Mouse (Mus musculus) small intestine, adult 2 months (tissue): ENCODE data around the gene Dusp23. TPM values are rescaled to one million over a fixed set of nuclear protein-coding genes. Genes with fewer than 3 reads are reported as not detected.
A peak's percentile ranks its signal among the peaks of the same experiment; 100 is the strongest.

Experiments
- H3K27ac ChIP-seq: fragments of 200-500 bp; 2 replicates; pipeline ENCODE4 v1.5.1; 2012; ENCODE audit warnings: low read depth, low read length, control low read depth, inconsistent platforms; ENCODE audit not compliant: insufficient read depth
- H3K27me3 ChIP-seq: fragments of 200-500 bp; 2 replicates; pipeline ENCODE4 v1.6.1; 2012; ENCODE audit warnings: mild to moderate bottlenecking, moderate library complexity, low read length, inconsistent platforms; ENCODE audit not compliant: control insufficient read depth, insufficient read depth
- H3K36me3 ChIP-seq: fragments of 200-500 bp; 2 replicates; pipeline ENCODE4 v1.6.1; 2012; ENCODE audit warnings: mild to moderate bottlenecking, low read length, control low read depth, inconsistent platforms; ENCODE audit not compliant: control insufficient read depth, insufficient read depth
- H3K4me1 ChIP-seq: fragments of 200-500 bp; 2 replicates; pipeline ENCODE4 v1.6.1; 2012; ENCODE audit warnings: low read length, inconsistent platforms, mixed read lengths; ENCODE audit not compliant: control insufficient read depth, insufficient read depth, insufficient read length
- H3K4me3 ChIP-seq: fragments of 200-500 bp; 2 replicates; pipeline ENCODE4 v1.5.1; 2012; ENCODE audit warnings: low read depth, mild to moderate bottlenecking, control low read depth, inconsistent platforms, low read length, moderate library complexity
- CTCF ChIP-seq: fragments of 200-500 bp; IDR thresholded peaks from 2 replicates; pipeline ENCODE4 v1.5.1; 2012; ENCODE audit warnings: low read depth, mild to moderate bottlenecking, control low read depth, inconsistent platforms, low read length, moderate library complexity, mixed read lengths; ENCODE audit not compliant: insufficient replicate concordance, insufficient read length; ENCODE audit errors: extremely low read depth
- POLR2A ChIP-seq: fragments of 200-500 bp; IDR thresholded peaks from 2 replicates; pipeline ENCODE4 v1.6.1; 2012; ENCODE audit warnings: low read depth, mild to moderate bottlenecking, control low read depth, inconsistent platforms, low read length, moderate library complexity
- WGBS: fragments of 180-500 bp; shearing (Covaris S2); methylation state at CpG from one replicate; pipeline ENCODE4 v1.1.7; 2018; 5-methylcytosine and 5-hydroxymethylcytosine counted together
- polyA plus RNA-seq: library from polyadenylated mRNA; depleted of rRNA; stranded (reverse); fragments of >200 nt; gene quantifications from 2 replicates; pipeline ENCODE4 v1.2.3, GENCODE M21; 2012

Gene Dusp23
- polyA plus RNA-seq, 1 experiment = 14.4 TPM

DNA sequence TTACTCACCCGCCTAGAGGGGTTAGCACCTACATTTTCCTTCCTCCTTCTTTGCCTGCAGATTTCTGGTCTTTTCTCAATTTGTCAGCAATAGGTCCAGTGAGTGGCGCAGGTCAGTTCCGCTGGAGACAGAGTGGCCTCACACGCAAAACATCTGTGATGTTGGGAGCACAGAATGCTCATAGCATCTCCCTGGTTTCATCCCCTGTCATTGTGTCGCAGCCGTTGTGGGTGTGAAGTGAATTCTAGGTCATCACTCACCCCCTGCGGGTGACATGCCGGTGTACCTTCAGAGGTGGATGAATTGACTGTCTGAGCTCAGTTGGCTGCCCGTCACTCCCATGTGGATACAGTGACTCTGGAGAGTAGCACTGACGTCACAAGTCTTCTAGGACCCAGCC is 21.5 kb downstream of the Dusp23 start:
- 79% methylated on average over 10 of the region's 10 CpGs for WGBS
- H3K4me3 ChIP-seq = no peak overlapping the region
- TF ChIP-seq POLR2A (no peak), CTCF (no peak)
- H3K4me1 ChIP-seq = no peaks in the 10 kb centered on the region
- no peaks in the 10 kb centered on the region; the same call in 1 of the 2 replicates for H3K27me3 ChIP-seq
- no peak overlapping the region for H3K27ac ChIP-seq
- H3K36me3 ChIP-seq = no peaks in the 10 kb centered on the region

- WGBS = 57% methylated on average over 1 of the region's 1 CpGs
- Histone ChIP-seq H3K27me3 (no peaks in the 10 kb centered on the region; the same call in 1 of the 2 replicates), H3K36me3 (no peaks in the 10 kb centered on the region), H3K4me1 (no peaks in the 10 kb centered on the region), H3K4me3 (no peak within 1 kb of the TSS), H3K27ac (no peak within 1 kb of the TSS)
- TF ChIP-seq POLR2A = no peak
- TF ChIP-seq CTCF = no peak
These were observed 30.4 kb downstream of the Dusp23 start, which contains the start of gene Fcrl6 for GRCm38 (mm10) chr1:172602326-172602725. Gene Fcrl6 (minus strand): TSS chr1:172602551.

GRCm38 (mm10) chr1:172594495-172594894 is 38.3 kb downstream of the Dusp23 start:
- Histone ChIP-seq H3K36me3 (no peaks in the 10 kb centered on the region), H3K27me3 (no peaks in the 10 kb centered on the region), H3K27ac (no peak overlapping the region), H3K4me3 (no peak overlapping the region), H3K4me1 (no peaks in the 10 kb centered on the region)
- peak; percentile 47; the same call in 1 of the 2 replicates for TF ChIP-seq CTCF
- TF ChIP-seq POLR2A = no peak

GRCm38 (mm10) chr1:172593956-172594355 is 38.8 kb downstream of the Dusp23 start:
- no peak for TF ChIP-seq CTCF
- no peak for TF ChIP-seq POLR2A
- Histone ChIP-seq H3K36me3 (no peaks in the 10 kb centered on the region), H3K4me1 (no peaks in the 10 kb centered on the region), H3K27me3 (no peaks in the 10 kb centered on the region), H3K4me3 (no peak overlapping the region), H3K27ac (no peak overlapping the region)
- 69% methylated on average over 2 of the region's 2 CpGs for WGBS

DNA sequence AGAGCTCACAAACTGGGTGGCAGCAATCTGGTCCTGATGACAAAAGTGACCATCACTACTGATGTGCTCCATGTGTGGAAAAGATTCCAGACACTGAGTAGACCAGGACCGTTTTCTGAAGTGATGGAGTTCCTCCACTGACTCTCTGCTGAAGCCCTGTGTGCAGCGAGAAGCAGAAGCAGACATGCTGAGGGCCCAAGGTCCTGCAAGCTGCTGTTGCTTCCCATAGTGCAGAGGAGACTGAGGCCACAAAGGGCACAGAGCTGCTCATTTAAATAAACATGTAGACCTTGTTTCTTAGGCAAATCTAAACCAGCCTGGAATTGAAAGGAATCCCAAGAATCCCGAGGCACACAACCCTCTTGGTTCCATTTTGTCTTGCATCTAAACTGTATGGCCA is 39.4 kb downstream of the Dusp23 start:
- no peak overlapping the region for H3K4me3 ChIP-seq
- no peaks in the 10 kb centered on the region for H3K27me3 ChIP-seq
- H3K4me1 ChIP-seq = no peaks in the 10 kb centered on the region
- H3K36me3 ChIP-seq = no peaks in the 10 kb centered on the region
- TF ChIP-seq POLR2A (no peak), CTCF (no peak)
- 73% methylated on average over 3 of the region's 3 CpGs for WGBS
- no peak overlapping the region for H3K27ac ChIP-seq

GRCm38 (mm10) chr1:172590385-172590784 is 42.4 kb downstream of the Dusp23 start, which contains the start of gene Slamf8:
Gene Slamf8 (minus strand): TSS chr1:172590568.
- 27% methylated on average over 7 of the region's 7 CpGs for WGBS
- Histone ChIP-seq H3K4me1 (no peaks in the 10 kb centered on the region), H3K27ac (peak within 1 kb of the TSS; percentile 61), H3K36me3 (no peaks in the 10 kb centered on the region), H3K4me3 (peak within 1 kb of the TSS; percentile 27; the same call in 1 of the 2 replicates), H3K27me3 (no peaks in the 10 kb centered on the region; the same call in 1 of the 2 replicates)
- TF ChIP-seq POLR2A (no peak), CTCF (no peak)

GRCm38 (mm10) chr1:172585612-172586567 is 46.9 kb downstream of the Dusp23 start:
- Histone ChIP-seq H3K36me3 (no peaks in the 10 kb centered on the region), H3K4me1 (no peaks in the 10 kb centered on the region), H3K4me3 (no peak overlapping the region), H3K27ac (no peak overlapping the region), H3K27me3 (no peaks in the 10 kb centered on the region; the same call in 1 of the 2 replicates)
- WGBS = 30% methylated on average over 26 of the region's 26 CpGs
- TF ChIP-seq CTCF (no peak), POLR2A (no peak)
